Mouse (Mus musculus): Measurements from ENCODE around the gene Mlph.

Mlph gene

DNA sequence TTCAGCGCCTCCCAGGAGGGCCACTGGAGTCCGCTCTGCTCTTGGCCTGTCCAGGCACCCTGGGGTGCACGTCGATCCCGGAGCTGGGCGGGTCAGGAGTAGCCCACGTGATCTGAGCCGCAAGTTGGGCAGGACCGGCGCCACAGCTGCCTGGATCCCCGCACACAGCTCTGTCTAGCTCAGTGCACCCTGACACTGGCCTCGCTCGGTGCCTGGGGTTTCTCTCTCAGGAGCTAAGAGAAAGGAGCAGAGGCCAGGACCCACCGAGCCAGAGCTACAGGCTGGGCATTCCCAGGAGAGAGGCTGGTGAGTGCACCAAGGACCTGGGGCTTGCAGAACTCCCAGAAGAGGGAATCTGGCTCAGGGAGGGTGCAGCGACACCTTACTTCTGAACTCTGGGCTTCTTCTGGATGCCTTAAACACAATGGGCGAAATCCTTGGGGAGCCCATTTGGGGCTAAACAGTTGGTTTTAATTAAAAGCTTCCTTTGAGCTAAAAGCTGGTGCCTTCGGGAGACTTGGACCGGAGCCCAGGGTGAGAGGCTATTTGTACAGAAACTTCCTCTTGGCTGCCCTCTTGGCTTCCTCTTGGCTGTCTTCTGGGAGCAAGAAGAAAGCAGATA lies at the start of gene Mlph:
Mlph (plus strand) TSS at position 138 of the 622 bp plus-strand sequence.
- ChIA-PET CTCF (interaction anchor here in 3 of 4 experiments (0.5 to 1.9 kb wide), 4 partner anchors 13 to 138 kb away, joined by 3 to 9 read pairs (median 6); no protein-coding TSS in a partner anchor), POLR2A (interaction anchor here in 3 of 4 experiments (0.5 to 1.5 kb wide), 8 partner anchors 11 to 1407 kb away, joined by 3 to 7 read pairs (median 4); partner anchors contain the start of gene Cops8 (in 1 of the 3))

DNA sequence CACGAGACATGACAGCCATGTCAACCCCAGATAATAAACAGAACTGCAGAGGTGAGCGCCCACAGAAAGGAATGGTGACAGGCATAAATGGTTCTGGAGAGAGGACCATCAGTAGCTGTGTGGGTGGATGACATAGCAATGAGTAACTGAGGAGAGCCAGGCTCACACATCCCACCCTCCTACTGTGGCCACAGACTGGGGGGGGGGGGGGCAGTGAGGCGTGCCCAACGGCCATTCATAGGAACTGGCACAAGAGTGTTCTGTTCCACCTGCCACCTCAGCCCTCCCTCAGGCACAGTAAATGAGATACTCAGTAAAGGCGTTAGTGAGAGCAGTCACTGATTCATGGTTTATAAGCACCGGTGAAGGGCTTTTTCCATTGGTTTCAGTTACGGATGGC lies 48.2 kb upstream of the Mlph start:
- ChIA-PET CTCF (no interaction called here), POLR2A (interaction anchor here in 1 of 4 experiments (0.9 to 1.0 kb wide), 2 partner anchors 14 to 23 kb away, joined by 3 read pairs; no protein-coding TSS in a partner anchor)

DNA sequence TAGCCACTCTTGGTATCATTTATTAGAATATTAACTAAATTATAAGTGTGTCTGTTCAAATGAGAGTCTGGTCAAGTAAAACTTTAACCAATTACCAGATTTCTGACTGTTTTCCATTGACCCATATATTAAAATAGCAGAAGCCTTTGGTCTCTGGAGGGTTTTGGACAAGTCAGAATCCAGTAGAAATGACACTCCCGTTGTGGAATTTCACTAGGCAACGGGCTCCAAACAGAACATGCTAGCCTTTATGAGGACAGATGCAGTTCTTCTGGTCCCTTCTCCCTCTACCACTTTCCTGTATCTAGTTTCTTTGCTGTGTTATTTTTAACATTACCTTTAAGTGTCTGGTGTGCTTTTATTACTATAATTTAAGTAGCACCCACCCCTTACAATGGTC lies 44.3 kb upstream of the Mlph start:
- ChIA-PET CTCF (no interaction called here), POLR2A (interaction anchor here in 1 of 4 experiments (0.6 kb wide), 1 partner anchor 13 kb away, joined by 6 read pairs; no protein-coding TSS in a partner anchor)

DNA sequence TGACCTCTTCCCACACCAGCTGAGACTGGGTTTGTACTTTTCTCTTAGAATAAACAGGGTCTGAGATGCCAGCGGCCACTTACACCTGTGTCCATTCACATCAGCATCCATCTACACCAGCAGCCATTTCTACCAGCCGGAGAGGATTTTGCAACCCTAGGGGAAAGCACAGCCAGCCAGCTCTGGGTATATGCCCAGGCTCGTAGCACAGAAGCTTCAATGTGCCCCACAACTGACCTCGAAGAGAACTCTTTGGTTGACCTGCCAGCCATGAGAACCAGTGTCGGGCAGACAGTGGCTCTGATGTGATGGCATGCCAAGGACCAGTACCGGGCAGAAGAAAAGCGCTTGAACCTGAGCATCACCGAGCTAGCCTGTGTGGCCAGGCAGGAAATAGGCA lies 39.5 kb upstream of the Mlph start:
- CTCF ChIA-PET = interaction anchor here in 1 of 4 experiments (0.6 kb wide), 1 partner anchor 539 kb away, joined by 3 read pairs; no protein-coding TSS in a partner anchor
- POLR2A ChIA-PET = interaction anchor here in 2 of 4 experiments (0.7 to 1.6 kb wide), 2 partner anchors 10 to 11 kb away, joined by 3 to 4 read pairs; no protein-coding TSS in a partner anchor

DNA sequence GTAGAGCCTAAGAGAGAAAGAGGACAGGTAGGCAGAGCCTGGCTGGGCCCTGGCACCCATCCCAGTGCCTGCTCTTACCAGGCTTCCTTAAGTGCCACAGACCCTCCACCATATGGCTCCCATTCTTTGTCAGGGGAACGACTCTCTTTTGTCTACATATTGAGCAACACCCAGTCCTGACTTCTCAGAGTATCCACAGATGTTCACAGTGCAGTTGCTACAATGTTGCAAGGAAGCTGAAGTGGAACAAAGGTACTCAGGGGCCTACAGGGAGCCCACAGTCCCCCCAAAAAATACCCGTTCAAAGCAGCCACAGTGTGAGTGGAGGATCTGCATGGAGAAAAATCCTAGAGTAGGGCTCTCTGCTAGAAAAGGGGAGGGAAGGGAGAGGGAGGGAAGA lies 38.9 kb upstream of the Mlph start:
- ChIA-PET POLR2A (interaction anchor here in 2 of 4 experiments (0.7 to 1.6 kb wide), 2 partner anchors 10 to 12 kb away, joined by 3 to 4 read pairs; no protein-coding TSS in a partner anchor), CTCF (no interaction called here)

DNA sequence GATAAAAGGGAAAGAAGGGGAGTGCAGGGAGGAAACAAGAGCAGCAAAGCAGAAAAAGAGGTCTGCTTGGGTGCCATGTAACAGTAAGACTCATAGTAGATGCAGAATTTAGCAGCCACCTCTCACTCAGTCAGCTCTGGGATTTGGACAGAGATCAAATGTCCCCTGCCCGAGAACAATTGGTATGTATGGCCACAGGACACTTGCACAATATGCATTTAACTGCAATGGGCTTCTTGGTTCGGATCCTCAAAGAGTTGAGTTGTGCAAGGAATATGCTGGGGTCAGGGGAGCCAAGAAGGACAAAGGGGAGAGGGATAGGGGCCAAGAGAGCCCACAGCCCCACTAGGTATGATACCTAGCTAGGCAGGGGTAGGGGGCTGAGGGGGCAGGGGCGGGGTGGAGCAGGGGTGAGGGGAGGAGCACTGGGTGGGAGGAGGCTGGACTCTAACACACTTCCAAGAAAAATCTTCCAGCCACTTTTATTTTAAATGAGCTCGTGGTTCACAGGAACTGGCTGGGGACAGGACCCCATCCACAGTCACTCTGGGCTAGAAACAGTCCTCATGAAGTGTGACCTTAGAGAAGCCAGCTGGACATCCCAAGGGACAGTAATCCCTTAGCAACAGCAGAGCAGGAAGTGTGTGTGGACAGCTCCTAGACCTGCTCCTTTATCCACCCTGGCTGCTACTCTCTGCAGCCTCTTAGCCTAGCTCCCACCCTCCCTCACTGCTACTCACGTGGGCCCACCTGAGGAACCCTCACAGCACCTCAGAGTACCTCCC lies 38.2 kb upstream of the Mlph start:
- POLR2A ChIA-PET = interaction anchor here in 1 of 4 experiments (1.2 kb wide), 1 partner anchor 9 kb away, joined by 5 read pairs; no protein-coding TSS in a partner anchor
- CTCF ChIA-PET = interaction anchor here in 1 of 4 experiments (1.1 kb wide), 1 partner anchor 53 kb away, joined by 5 read pairs; no protein-coding TSS in a partner anchor

DNA sequence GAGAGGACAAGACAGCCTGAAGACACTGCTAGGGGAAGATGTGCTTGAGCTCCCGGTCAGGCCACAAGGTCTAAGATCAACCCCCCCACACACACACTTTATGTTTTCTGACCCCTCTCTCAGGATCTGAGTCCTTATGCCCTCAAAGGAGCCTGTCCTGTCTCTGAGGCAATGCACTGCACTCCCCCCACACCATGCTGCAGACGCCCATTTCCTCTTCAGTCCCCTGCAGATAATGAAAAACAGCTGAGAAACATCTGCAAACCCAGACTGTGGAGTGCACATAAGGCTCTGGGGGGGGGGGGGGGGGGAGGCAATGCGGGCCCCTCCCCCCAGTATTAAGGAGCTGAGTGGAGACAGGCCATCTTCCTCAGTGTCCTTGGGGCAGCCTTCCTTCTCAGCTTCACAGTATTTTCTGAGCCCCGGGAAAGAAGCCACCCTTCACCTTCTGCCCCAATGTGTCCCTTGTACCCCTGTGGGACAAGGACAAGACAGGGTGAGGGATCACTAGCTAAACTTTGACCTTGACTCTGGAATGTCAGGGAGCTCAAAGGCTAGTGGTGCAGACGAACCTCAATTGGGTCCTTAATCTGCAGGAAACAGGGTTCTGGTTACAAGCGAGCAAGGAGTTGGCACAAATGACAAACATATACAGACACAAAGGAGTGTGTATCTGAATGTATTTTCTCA lies 29.0 kb upstream of the Mlph start:
- CTCF ChIA-PET = no interaction called here
- POLR2A ChIA-PET = interaction anchor here in 2 of 4 experiments (0.6 to 2.0 kb wide), 9 partner anchors 9 to 363 kb away, joined by 3 to 8 read pairs (median 3); no protein-coding TSS in a partner anchor

DNA sequence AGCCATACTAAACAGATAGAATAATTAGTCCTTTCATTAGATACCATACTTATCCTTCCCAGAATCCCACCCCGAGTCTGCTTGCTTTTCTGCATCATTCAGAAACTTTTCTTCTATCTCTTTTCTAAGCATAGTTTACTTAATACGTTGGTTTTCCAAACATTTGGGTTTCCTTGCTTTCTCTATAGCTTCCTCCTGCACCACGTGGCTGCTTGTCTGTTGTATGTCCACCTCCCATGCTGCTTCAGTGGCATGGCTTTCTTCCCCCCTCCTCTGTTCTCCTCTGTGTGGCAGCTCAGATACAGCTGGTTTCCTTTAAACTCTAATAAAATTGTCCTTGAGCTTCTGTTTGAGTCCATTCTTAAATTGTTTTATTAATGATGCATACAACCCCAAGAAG lies 20.4 kb upstream of the Mlph start:
- POLR2A ChIA-PET = interaction anchor here in 1 of 4 experiments (0.6 kb wide), 1 partner anchor 64 kb away, joined by 3 read pairs; no protein-coding TSS in a partner anchor
- CTCF ChIA-PET = interaction anchor here in 1 of 4 experiments (0.6 kb wide), 1 partner anchor 35 kb away, joined by 3 read pairs; no protein-coding TSS in a partner anchor

DNA sequence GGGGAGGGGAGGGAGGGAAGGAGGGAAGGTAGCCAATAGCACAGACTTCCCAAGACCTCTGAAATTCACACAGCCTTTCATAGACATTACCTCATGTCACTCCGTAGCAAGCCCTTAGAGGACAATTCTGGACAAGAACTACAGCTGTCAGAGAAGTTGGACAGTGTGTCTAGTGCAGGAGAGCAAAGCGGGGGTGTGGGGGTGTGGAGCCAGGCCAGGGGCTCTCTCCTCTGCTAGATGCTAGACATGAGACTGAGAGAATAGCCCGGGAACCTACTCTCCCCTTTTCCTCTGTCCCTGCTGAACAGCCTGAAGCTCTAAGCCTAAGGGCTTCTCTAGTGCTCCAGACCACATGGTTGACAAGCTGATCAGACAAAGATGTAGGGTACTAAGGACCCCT lies 19.9 kb upstream of the Mlph start:
- ChIA-PET POLR2A (interaction anchor here in 1 of 4 experiments (0.6 kb wide), 1 partner anchor 63 kb away, joined by 3 read pairs; no protein-coding TSS in a partner anchor), CTCF (interaction anchor here in 1 of 4 experiments (0.6 kb wide), 1 partner anchor 34 kb away, joined by 3 read pairs; no protein-coding TSS in a partner anchor)

DNA sequence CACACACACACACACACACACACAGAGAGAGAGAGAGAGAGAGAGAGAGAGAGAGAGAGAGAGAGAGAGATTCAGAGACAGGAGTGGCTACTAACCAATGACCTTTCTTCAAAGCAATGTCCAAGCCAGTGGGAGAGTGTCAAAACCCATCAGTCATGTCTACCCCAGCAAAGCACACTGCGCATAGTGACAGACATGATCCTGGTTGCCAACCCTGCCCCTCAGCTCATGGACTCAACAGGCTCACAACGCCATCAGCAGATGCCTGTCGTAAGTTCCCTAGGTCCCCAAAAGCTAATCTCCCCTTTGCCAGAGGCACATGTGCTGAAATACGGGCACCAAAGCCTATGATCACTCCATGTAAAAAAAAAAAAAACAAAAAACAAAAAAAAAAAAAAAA lies 18.6 kb upstream of the Mlph start:
- POLR2A ChIA-PET = interaction anchor here in 2 of 4 experiments (0.6 to 0.7 kb wide), 4 partner anchors 19 to 334 kb away, joined by 3 to 4 read pairs (median 3); partner anchors contain the start of gene Mlph (in 1 of the 2)

DNA sequence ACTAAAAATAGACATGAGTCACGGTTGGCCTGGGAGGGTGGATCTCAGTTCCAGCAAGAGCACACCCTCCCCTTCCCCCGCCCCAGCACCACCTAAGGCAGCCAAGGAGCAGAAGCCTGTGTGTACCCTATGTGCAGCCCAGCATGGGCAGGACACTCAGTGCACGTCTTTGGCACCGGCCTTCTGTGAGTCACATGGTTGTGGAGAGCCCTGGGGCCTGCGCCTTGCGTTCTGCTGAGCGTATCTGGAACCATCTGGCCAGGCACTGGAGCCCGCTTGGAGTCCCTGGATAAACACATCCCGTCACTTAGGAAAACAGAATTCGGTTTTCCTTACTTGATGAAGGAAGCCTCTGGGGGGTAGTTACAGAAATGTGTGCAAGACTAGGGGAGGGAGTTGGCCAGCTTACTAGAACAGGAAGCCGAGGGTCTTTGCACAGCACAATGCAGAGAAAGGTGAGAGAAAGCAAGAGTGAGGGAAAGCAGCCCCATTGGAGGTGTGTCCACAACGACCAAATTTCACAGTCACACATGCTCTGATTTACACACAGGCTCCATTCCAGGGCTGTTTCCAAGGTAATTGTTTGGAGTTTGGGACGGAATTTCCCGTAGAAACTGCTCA lies 18.0 kb upstream of the Mlph start:
- ChIA-PET CTCF (interaction anchor here in 1 of 4 experiments (0.7 kb wide), 1 partner anchor 434 kb away, joined by 3 read pairs; no protein-coding TSS in a partner anchor), POLR2A (interaction anchor here in 2 of 4 experiments (0.7 kb wide), 2 partner anchors 18 to 330 kb away, joined by 3 read pairs; partner anchors contain the start of gene Mlph (in 1 of the 2))

More for the DNA sequence above, 18.6 kb upstream of the Mlph start:
- CTCF ChIA-PET = interaction anchor here in 1 of 4 experiments (0.7 kb wide), 1 partner anchor 434 kb away, joined by 3 read pairs; no protein-coding TSS in a partner anchor

DNA sequence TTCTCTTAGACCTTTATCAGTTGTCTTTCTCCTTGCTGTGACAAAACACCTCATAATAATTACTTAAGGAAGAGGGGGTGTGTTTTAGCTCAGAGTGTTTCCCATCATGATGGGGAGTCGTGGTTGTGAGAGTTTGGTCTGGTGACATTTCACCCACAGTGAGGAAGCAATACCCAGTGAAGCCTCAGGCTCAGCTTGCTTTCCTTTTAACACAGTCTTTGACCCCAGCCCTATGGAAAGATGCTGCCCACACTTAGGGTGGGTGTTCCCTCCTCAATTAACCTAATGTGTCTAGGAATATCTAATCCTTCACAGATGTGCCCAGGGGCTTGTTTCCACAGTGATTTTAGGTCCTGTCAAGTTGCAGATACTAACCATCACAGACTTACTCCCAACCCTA lies 16.9 kb upstream of the Mlph start:
- ChIA-PET CTCF (no interaction called here), POLR2A (no interaction called here)

DNA sequence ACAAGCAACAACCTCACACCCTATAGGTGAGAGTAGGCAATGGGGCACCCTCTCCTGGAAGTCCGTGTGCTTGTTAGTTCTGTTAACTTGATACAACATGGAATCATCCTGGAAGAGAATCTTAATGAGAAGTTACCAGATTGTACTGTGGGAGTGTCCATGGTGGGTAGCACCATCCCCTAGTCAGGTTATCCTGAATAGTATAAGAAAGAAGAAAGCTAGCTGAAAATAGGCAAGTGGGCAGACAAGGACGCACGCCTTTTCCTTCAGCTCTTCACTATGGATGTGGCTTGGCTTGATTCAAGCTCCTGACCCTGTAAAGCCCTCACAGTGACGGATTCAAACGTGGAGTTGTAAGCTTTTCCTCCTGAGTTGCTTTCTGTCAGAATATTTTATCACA lies 15.1 kb upstream of the Mlph start:
- ChIA-PET POLR2A (interaction anchor here in 2 of 4 experiments (0.7 to 0.9 kb wide), 2 partner anchors 13 to 14 kb away, joined by 3 to 5 read pairs; no protein-coding TSS in a partner anchor), CTCF (interaction anchor here in 2 of 4 experiments (0.6 to 0.7 kb wide), 2 partner anchors 8 to 80 kb away, joined by 3 to 5 read pairs; no protein-coding TSS in a partner anchor)

DNA sequence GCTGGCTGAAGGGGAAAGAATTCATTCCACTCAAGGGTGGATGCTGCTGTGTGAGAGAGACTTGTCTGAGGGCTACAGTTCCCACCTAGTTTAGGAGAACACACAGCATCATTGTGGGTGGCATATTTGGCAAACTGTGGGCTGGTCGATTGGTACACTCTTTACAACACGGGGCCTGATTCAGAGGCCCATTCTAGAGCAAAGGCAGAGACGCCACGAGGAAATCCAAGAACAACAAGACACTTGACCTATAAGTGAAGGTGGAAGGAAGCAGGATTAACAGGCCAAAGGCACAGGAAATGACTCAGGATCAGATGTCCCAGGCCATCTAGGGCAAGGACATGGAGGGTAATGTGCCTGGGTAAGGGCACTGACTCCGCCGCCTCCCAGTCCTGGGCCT lies 14.5 kb upstream of the Mlph start:
- POLR2A ChIA-PET = interaction anchor here in 1 of 4 experiments (0.7 kb wide), 1 partner anchor 14 kb away, joined by 3 read pairs; no protein-coding TSS in a partner anchor
- CTCF ChIA-PET = no interaction called here

DNA sequence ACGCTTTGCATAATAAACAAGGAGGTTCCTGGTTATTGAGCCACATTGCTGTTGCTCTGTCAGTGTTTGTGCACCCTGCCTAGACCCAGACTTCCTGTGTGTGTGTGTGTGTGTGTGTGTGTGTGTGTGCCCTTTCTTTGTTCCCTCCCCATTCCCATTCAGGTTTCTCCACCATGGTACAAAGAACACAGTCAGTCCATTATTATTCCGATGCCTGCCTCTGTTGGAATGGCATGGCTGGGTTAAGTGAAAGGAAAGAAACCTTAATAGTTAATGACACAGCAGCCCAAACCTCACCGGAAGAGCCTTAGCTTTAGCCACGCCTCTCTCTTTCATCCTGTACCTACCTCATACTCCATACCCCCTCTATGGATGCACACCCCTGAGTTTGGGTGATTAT lies 13.6 kb upstream of the Mlph start:
- CTCF ChIA-PET = no interaction called here
- POLR2A ChIA-PET = interaction anchor here in 2 of 4 experiments (1.1 to 1.8 kb wide), 2 partner anchors 16 to 272 kb away, joined by 3 to 8 read pairs; no protein-coding TSS in a partner anchor

DNA sequence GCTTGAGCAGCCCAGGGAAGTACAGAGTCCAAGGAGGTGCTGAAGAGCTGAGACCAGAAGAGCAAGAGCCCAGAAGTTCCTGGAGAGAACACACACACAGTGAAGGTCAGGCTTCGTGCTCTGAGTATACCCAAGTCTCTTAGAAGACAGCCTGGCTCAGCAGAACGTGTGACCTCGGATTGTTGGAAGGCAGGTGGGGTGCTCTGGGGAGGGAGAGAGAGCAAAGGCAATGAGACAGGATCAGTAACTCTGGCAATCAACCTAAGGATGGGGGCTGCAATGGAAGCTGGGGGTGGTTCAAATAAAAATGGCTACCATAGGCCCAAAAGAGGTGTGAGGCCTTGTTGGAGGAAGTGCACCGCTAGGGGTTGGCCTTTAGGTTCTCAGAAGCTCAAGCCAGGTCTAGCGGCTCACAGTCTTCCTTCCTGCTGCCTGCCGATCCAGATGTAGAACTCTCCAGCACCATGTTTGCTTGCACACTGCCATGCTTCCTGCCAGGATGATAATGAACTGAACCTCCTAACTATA lies 13.1 kb upstream of the Mlph start:
- ChIA-PET CTCF (no interaction called here), POLR2A (interaction anchor here in 2 of 4 experiments (1.1 to 1.8 kb wide), 2 partner anchors 16 to 273 kb away, joined by 3 to 8 read pairs; no protein-coding TSS in a partner anchor)

DNA sequence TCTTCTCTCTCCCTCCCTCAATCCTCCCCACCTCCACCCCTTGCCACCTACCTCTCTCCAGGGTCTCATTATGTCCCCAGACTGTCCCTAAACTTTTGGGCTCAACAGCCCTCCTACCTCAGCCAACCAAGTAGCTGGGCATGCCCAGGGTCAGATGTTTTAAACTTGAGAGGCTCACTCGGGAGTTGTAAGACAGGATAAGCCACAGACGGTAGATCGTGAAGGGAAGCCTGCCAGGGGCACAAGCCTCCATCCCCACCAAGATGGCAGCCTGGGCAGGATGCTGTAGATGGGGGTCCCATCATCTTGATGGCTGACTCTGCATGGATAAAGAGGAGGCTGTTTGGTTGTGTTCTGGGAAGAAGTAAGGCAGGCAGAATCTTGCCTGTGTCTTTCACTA lies 12.1 kb upstream of the Mlph start:
- ChIA-PET POLR2A (interaction anchor here in 1 of 4 experiments (1.8 kb wide), 1 partner anchor 17 kb away, joined by 8 read pairs; no protein-coding TSS in a partner anchor), CTCF (no interaction called here)
